Mouse (Mus musculus) c-Kit-positive CD71-positive TER-119-positive erythroid progenitor cells, embryonic 14.5 days (primary cell): ENCODE data around the gene Klk5.
A peak's percentile ranks its signal among the peaks of the same experiment; 100 is the strongest.

Experiments used
- DNase-seq: peaks from one replicate; pipeline ENCODE4 v3.0.0-alpha.2; 2013; ENCODE audit warnings: low spot score

Gene Klk5

DNA sequence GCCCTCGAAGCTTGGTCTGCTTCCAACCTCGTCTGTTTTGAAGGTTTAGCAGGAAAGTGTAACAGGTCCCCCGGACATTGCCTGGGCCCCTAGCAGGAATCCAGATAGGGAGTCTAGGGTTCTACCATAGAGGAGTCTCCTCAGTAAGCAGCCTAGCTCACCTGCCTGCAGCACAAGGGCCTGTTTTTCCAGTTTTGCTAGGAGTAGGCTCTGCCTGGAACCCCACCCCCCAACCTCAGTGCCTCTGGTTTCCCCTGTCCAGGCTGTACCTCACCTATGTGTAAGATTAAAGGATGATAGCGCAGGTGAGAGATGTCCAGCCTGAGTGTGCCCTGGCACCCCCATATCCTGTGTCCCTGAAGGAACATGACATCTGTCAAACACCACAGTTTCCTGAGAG, 34.7 kb downstream of the Klk5 start:
- DNase-seq = no peak

DNA sequence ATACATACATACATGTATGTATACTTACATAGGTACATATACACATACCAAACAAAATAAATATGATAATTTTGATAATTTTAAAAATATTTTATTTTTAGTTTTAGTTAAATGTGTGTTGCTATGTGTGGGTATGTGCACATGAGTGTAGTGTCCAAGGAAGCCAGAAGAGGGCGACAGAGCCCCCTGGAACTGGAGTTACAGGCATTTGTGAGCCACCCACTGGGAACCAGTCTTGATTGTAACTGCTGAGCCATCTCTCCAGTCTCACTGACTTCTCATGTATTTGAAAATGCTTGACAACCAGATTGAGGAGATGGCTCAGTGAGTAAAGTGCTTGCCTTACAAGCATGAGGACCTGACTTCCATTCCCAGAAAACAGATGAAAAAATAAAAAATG, 36.5 kb downstream of the Klk5 start:
- DNase-seq = no peak

DNA sequence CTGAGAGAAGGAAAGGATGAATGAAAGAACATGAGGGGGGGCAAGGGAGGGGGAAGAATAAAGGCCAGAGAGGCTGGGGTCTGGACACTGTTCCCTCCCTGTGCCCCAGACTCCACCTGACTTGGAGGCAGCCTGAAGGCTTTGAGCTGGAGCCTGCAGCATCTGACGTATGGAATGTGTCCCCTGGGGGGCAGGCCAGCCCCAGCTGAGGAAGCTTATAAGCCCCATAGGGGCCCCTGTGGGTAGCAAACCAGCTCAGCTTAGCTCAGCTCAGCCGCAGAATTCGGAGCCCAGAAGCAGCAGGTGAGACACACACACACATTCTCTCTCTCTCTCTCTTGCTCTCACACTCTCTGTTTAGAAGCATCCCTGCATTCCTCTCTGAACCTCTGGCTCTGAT, 39.1 kb downstream of the Klk5 start, which contains the start of gene Klk4:
Klk4 (plus strand) TSS at position 249 of the 400 bp plus-strand sequence.
- DNase-seq = no peak

DNA sequence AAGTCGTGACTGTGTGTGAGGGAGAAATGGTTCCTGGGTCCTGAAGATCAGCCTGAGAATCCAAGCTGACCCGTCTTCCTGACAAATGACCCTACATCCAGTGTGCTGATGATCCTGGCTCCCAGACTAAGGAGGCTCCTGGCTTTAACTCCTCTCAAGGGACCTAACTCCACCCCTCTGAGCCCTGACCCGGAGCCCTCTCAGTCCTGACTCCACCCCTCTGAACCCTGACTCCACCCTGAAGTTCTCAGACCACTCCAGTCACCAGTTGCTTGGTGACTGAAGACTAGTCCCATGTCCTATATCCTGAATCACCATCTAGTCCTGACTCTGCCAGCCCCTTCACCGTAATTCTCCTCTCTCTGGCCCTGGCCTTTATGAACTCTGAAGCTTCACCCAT, 40.6 kb downstream of the Klk5 start:
- no peak for DNase-seq

DNA sequence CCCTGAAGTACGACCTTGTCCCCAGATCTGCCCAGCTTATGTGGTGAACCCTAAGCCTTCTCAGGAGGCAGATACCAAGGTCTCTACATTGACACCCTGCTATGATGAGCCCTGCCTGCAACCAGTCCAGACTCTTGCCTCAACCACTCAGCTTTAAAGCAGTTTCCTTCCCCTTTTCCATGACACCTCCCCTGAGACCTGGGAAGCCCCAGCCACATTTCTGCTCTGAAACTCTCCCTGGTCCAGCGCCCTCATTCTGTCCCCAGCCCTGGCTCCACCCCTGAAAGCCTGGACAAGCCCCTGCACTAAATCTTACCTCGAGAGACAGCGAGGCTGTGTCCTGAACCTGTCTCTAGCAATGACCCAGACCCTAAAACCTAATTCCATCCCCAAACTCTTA, 41.0 kb downstream of the Klk5 start:
- no peak for DNase-seq

DNA sequence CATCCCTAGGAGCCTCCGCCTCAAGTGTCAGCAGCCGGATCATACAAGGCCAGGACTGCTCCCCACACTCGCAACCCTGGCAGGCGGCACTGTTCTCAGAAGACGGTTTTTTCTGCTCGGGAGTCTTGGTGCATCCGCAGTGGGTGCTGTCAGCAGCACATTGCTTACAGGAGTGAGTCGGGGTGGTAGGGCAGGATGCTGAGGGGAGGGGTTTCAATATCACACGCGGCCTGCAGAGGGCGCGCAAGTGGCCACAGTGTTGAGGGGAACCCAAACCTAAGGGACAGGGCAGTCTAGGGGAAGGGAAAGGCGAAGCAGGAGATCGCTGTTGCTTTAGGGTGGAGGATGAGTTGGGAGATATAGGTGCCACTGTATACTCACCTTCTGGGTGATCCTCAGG, 41.8 kb downstream of the Klk5 start:
- DNase-seq = no peak

DNA sequence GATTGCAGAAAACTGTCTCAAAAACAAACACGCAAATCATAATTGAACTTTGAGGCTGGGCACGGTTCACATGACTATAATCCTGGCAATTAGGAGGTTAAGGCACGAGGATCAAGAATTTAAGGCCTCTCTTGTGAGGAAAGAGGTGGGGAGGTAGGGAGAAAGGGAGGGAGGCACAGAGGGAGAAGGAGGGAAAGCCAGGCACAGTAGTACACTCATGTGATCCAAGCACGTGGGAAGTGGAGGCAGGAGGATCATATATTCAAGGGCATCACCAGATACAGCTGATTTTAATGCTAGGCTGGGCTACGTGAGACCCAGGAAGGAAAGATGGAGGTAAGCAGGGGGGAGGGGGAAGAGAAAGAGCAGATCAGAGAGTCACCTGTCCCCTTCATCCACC, 49.6 kb downstream of the Klk5 start:
- DNase-seq = no peak

DNA sequence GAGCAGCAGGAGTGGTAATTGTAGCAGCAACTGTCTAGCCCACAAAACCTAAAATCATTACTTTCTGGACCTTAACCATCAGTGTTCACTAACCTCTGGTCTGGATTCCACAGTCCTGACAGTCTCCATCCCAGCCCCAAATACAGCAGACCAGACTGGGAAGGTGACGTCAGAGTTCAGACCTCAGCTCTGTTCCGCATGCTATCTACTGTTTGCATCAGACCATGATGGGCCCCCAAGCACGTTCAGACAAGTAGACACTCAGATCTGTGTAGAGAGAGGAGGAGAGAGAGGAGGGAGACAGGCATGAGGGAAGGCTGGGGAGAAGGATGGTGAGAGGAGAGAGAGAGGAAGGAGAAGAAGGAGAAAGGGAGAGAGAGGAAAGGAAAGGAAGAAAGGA, 50.0 kb downstream of the Klk5 start:
- no peak for DNase-seq

DNA sequence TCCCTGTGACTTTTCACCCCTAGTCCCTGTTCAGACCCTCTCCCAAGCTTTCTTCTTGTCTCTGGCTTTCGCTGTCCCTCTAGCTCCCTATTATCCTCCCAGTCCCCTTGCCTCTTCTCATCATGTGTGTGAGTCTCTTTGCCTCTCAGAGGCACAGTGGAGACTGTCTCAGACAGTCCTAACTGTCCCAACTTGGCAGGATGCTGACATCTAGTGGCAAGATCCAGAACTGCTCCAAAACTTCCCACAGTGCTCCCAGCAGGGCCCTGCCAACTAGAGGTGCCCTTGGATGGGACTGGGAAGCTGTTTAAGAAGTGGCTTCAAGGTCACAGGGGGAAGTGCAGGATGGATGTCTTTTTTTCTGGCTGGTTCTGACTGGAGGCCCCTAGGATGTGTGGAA, 53.1 kb downstream of the Klk5 start:
- DNase-seq = peak; percentile 38
